Mouse (Mus musculus): ENCODE data around the gene Ctrc. TPM values are rescaled to one million over a fixed set of nuclear protein-coding genes. Genes with fewer than 3 reads are reported as not detected.
A peak's percentile ranks its signal among the peaks of the same experiment; 100 is the strongest.

Gene Ctrc
- total and polyA plus RNA-seq, 3 experiments: not detected

DNA sequence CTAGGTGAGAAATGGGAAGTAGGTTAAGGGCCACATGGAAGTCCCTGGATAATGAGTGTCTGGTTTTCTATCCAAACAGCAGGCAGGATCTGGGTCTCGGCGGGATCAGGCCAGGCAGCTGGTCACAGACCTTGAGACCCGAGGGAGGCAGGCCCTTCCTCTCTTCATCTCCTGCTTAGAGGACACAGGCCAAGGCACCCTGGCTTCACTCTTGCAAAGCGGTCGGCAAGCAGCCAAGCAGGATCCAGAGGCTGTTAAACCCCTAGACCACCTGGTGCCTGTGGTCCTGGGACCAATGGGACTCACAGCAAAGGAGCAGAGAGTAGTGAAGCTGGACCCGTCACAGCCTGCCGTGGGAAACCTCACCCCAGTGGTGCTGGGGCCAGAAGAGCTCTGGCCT, 49.8 kb downstream of the Ctrc start:
- Histone ChIP-seq H3K4me1 (ENCODE audit: insufficient read depth, low read depth, low read length) (peaks cover 38% of the 10 kb centered on the region), H3K27me3 (ENCODE audit: insufficient read depth, low read length) (no peaks in the 10 kb centered on the region), H3K36me3 (replicated peaks) (peaks cover 32% of the 10 kb centered on the region), H3K4me3 (ENCODE audit: low read depth, low read length) (no peak overlapping the region), H3K9me3 (replicated peaks) (no peaks in the 10 kb centered on the region)
- ATAC-seq (ENCODE audit: extremely low read depth, insufficient number of reproducible peaks, low FRiP score, poor library complexity, severe bottlenecking) (no peak), DNase-seq (ENCODE audit: low spot score) (no peak)
- TF ChIP-seq TAL1 (conservative IDR thresholded peaks at IDR 0.05; ENCODE audit: low read depth, low read length) (no peak), POLR2AphosphoS5 (IDR thresholded peaks at IDR 0.05; ENCODE audit: insufficient replicate concordance, low read depth, low read length) (no peak), GATA1 (IDR thresholded peaks at IDR 0.05; ENCODE audit: borderline replicate concordance, low read length) (no peak), CTCF (IDR thresholded peaks at IDR 0.05; ENCODE audit: low read depth, low read length) (no peak), GATA2 (IDR thresholded peaks at IDR 0.05; ENCODE audit: borderline replicate concordance, low read depth, low read length) (no peak)

DNA sequence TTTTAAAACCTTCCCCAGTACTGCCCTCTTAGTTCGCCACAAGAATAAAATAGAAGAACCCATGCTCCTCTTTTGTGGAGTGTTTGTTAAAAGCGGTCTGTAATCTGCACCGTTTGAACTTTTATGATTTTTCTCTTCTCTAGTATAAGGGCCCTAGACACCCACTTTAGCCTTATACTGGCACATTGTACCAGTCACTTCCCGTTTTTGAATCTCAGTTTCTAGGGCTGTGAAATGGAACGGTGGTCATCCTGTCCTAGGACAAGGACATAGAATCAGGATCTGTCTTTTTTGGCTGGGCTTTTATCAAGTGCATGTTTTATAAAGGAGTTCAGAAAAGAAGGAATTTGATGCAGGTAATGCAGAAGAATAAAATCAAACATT, 52.0 kb downstream of the Ctrc start:
- ATAC-seq (ENCODE audit: extremely low read depth, insufficient number of reproducible peaks, low FRiP score, poor library complexity, severe bottlenecking) (no peak), DNase-seq (ENCODE audit: low spot score) (no peak)
- Histone ChIP-seq H3K4me3 (ENCODE audit: low read depth, low read length) (peak overlapping the region; percentile 81), H3K36me3 (replicated peaks) (peaks cover 32% of the 10 kb centered on the region), H3K4me1 (ENCODE audit: insufficient read depth, low read depth, low read length) (peaks cover 53% of the 10 kb centered on the region), H3K27me3 (ENCODE audit: insufficient read depth, low read length) (no peaks in the 10 kb centered on the region), H3K9me3 (replicated peaks) (no peaks in the 10 kb centered on the region)
- no peak for TF ChIP-seq CTCF (IDR thresholded peaks at IDR 0.05; ENCODE audit: low read depth, low read length)
- TF ChIP-seq TAL1 (conservative IDR thresholded peaks at IDR 0.05; ENCODE audit: low read depth, low read length): no peak
- no peak for TF ChIP-seq POLR2AphosphoS5 (IDR thresholded peaks at IDR 0.05; ENCODE audit: insufficient replicate concordance, low read depth, low read length)
- no peak for TF ChIP-seq GATA1 (IDR thresholded peaks at IDR 0.05; ENCODE audit: borderline replicate concordance, low read length)
- no peak for TF ChIP-seq GATA2 (IDR thresholded peaks at IDR 0.05; ENCODE audit: borderline replicate concordance, low read depth, low read length)

DNA sequence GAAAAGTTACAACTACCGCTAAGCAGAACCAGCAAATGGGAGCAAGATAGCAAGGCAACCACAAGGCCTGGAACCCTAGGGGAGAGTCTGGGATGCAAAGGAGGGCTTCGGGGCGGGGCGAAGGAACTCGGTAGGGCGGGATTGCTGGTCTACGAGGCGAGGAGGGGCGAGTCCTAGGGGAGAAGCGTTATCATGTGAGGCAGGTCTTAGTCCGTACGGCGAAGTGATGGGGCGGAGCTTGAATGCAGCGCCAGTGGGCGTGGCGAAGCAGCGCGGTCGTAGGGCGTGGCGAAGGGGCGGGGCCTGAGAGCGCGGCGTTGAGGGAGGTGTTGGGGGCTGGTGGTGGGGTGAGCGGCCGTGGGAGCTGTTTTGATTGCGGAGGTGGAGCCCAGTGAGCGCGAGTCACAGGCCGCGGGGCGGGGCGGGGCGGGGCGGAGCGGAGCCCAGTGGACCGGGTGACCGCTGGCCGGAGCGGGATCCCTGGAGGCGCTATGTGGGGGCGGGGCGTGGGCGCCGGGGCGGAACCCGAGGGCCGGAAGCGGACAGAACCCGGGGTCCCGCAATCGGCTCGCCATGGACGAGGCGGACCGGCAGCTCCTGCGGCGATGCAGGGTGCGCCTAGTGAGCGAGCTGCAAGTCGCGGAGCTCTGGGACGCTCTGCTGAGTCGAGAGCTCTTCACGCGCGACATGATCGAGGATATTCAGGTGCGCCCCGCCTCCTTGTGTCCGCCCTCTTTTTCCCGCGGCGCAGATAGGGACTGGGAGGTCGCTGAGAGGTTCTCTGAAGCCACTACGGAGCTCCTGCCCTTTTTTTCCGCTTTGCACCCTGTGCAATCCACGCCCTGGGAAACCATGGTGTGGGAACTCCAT, 52.6 kb downstream of the Ctrc start, which contains the start of gene Casp9:
Gene Casp9, plus strand, starts transcription at position 331 of the 870 bp plus-strand sequence.
- peaks cover 36% of the 10 kb centered on the region for H3K36me3 ChIP-seq (replicated peaks)
- peak within 1 kb of the TSS; percentile 81 for H3K4me3 ChIP-seq (ENCODE audit: low read depth, low read length)
- ATAC-seq (ENCODE audit: extremely low read depth, insufficient number of reproducible peaks, low FRiP score, poor library complexity, severe bottlenecking) (peak; percentile 76), DNase-seq (ENCODE audit: low spot score) (peak; percentile 88)
- H3K9me3 ChIP-seq (replicated peaks): no peaks in the 10 kb centered on the region
- no peaks in the 10 kb centered on the region for H3K27me3 ChIP-seq (ENCODE audit: insufficient read depth, low read length)
- peaks cover 57% of the 10 kb centered on the region for H3K4me1 ChIP-seq (ENCODE audit: insufficient read depth, low read depth, low read length)
- TF ChIP-seq CTCF (IDR thresholded peaks at IDR 0.05; ENCODE audit: low read depth, low read length) (no peak), GATA2 (IDR thresholded peaks at IDR 0.05; ENCODE audit: borderline replicate concordance, low read depth, low read length) (no peak), GATA1 (IDR thresholded peaks at IDR 0.05; ENCODE audit: borderline replicate concordance, low read length) (no peak), POLR2AphosphoS5 (IDR thresholded peaks at IDR 0.05; ENCODE audit: insufficient replicate concordance, low read depth, low read length) (no peak), TAL1 (conservative IDR thresholded peaks at IDR 0.05; ENCODE audit: low read depth, low read length) (no peak; the same call in 1 of the 2 replicates)

DNA sequence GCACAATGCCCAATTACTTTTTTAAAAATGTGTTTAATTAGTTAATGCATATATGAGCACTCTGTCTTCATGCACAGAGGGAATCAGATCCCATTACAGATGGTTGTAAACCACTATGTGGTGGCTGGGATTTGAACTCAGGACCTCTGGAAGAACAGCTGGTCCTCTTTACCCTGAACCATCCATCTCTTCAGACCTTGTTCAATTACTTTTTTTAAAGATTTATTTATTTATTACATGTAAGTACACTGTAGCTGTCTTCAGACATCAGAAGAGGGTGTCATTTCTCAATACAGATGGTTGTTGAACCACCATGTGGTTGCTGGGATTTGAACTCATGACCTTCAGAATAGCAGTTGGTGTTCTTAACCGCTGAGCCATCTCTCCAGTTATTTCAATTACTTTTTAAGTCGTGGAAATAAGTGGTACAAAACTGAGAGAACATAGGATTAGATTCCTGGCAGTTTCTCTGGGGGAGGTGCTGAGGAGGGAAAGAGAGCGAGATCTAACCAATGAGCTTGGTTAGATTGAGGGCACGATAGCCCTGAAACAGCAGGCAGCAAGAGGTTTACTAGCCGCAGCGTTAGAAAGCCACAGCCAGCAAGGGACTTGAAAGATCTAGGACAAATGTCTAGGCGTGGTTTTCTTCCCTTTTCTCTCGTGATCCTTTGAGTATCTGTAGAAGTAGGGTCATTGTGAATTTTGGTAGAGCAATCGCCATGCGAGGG, 53.4 kb downstream of the Ctrc start:
- peaks cover 58% of the 10 kb centered on the region for H3K4me1 ChIP-seq (ENCODE audit: insufficient read depth, low read depth, low read length)
- peak; percentile 29 for DNase-seq (ENCODE audit: low spot score)

DNA sequence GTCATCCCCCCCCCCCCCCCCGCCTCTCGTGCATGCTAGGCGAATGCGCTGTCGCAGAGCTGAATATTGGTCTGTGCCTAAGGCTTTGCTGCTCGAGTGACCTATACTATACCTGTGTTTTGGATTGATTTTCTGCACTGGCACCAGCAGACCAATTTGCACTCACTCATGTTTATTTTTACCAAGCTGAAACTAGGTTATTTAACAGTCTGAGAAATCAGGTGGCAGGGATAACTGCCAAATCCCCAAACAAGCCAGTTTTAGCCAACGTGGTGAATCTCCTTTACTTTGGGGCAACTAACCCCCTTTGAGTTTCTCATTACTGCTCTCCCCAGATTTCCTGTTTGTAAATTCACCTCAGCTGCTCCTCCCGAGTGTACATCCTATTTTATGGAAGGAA, 54.2 kb downstream of the Ctrc start:
- peaks cover 56% of the 10 kb centered on the region for H3K4me1 ChIP-seq (ENCODE audit: insufficient read depth, low read depth, low read length)
- H3K27me3 ChIP-seq (ENCODE audit: insufficient read depth, low read length): no peaks in the 10 kb centered on the region
- peaks cover 40% of the 10 kb centered on the region for H3K36me3 ChIP-seq (replicated peaks)
- no peak overlapping the region for H3K4me3 ChIP-seq (ENCODE audit: low read depth, low read length)
- no peaks in the 10 kb centered on the region for H3K9me3 ChIP-seq (replicated peaks)
- TF ChIP-seq GATA1 (IDR thresholded peaks at IDR 0.05; ENCODE audit: borderline replicate concordance, low read length) (no peak), TAL1 (conservative IDR thresholded peaks at IDR 0.05; ENCODE audit: low read depth, low read length) (no peak), POLR2AphosphoS5 (IDR thresholded peaks at IDR 0.05; ENCODE audit: insufficient replicate concordance, low read depth, low read length) (no peak), CTCF (IDR thresholded peaks at IDR 0.05; ENCODE audit: low read depth, low read length) (no peak), GATA2 (IDR thresholded peaks at IDR 0.05; ENCODE audit: borderline replicate concordance, low read depth, low read length) (no peak)
- no peak for DNase-seq (ENCODE audit: low spot score)
- ATAC-seq (ENCODE audit: extremely low read depth, insufficient number of reproducible peaks, low FRiP score, poor library complexity, severe bottlenecking): no peak

More for the DNA sequence above, 53.4 kb downstream of the Ctrc start:
- no peak for TF ChIP-seq TAL1 (conservative IDR thresholded peaks at IDR 0.05; ENCODE audit: low read depth, low read length)
- TF ChIP-seq POLR2AphosphoS5 (IDR thresholded peaks at IDR 0.05; ENCODE audit: insufficient replicate concordance, low read depth, low read length): no peak
- TF ChIP-seq GATA2 (IDR thresholded peaks at IDR 0.05; ENCODE audit: borderline replicate concordance, low read depth, low read length): no peak
- no peak for TF ChIP-seq CTCF (IDR thresholded peaks at IDR 0.05; ENCODE audit: low read depth, low read length)
- no peak for TF ChIP-seq GATA1 (IDR thresholded peaks at IDR 0.05; ENCODE audit: borderline replicate concordance, low read length)
- peak overlapping the region; percentile 81 for H3K4me3 ChIP-seq (ENCODE audit: low read depth, low read length)
- H3K36me3 ChIP-seq (replicated peaks): peaks cover 40% of the 10 kb centered on the region
- 0 out of 2 replicates have a peak, but pooled peaks have one; percentile 10 for ATAC-seq (ENCODE audit: extremely low read depth, insufficient number of reproducible peaks, low FRiP score, poor library complexity, severe bottlenecking)
- H3K27me3 ChIP-seq (ENCODE audit: insufficient read depth, low read length): no peaks in the 10 kb centered on the region
- no peaks in the 10 kb centered on the region for H3K9me3 ChIP-seq (replicated peaks)

DNA sequence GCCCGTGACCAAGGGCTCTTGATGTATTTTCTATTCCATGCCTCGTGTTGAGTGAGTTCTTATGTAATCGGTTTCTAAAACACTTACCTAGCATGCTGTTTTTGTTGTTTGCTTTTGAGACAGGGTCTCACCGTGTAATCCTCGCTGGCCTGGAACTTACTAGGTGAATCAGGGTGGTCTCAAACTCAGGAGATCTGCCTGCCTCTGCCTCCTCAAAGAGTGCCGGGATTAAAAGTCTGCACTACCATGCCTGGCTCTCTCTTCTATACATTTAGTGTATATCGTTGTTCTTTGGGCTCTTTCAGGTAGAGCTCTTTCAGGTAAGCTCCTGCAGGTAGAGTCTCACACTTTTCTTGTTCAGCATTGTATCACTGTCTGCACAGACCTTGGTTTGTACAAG, 54.7 kb downstream of the Ctrc start:
- Histone ChIP-seq H3K4me1 (ENCODE audit: insufficient read depth, low read depth, low read length) (peaks cover 54% of the 10 kb centered on the region), H3K36me3 (replicated peaks) (peaks cover 40% of the 10 kb centered on the region), H3K4me3 (ENCODE audit: low read depth, low read length) (no peak overlapping the region; the same call in 1 of the 2 replicates), H3K9me3 (replicated peaks) (no peaks in the 10 kb centered on the region), H3K27me3 (ENCODE audit: insufficient read depth, low read length) (no peaks in the 10 kb centered on the region)
- DNase-seq (ENCODE audit: low spot score) (no peak), ATAC-seq (ENCODE audit: extremely low read depth, insufficient number of reproducible peaks, low FRiP score, poor library complexity, severe bottlenecking) (no peak)
- TF ChIP-seq CTCF (IDR thresholded peaks at IDR 0.05; ENCODE audit: low read depth, low read length) (no peak), GATA1 (IDR thresholded peaks at IDR 0.05; ENCODE audit: borderline replicate concordance, low read length) (no peak), TAL1 (conservative IDR thresholded peaks at IDR 0.05; ENCODE audit: low read depth, low read length) (no peak), GATA2 (IDR thresholded peaks at IDR 0.05; ENCODE audit: borderline replicate concordance, low read depth, low read length) (no peak), POLR2AphosphoS5 (IDR thresholded peaks at IDR 0.05; ENCODE audit: insufficient replicate concordance, low read depth, low read length) (no peak)
